In the genomic region with DNA sequence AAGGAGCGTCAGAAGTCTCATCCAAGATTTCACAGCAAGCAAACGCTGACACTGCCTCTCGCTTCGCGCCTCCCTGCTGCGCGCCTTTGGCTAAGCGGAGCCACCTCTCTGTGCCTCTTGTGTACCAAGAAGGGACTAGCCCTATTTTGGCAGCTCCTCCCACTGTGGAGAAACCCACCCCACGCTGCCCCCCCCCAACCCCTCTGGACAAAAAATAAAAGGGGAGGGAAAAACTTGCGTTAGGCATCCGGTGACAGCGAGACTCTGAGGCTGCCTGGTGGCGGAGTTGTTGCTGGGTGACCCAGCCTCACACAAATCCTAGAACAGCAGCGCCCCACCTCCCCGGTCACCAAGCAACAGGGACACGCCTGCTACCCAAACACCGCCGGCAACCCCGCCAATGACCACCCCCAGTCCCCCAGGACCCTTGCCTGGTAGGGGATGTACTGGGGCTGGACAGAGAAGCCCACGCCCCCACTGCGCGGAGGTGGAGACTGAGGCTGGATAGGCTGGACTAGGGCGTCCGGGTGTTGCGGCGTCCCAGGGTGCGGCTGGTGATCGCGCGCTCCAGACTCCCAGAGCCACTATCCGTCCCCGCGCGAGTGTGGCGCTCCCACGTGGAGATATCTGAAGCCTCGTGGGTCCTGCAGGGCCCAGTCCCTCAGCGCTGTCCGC, we compare ENCODE assay signal across 8 mouse cellular contexts. TPM values are rescaled to one million over a fixed set of nuclear protein-coding genes. Genes with fewer than 3 reads are reported as not detected.
DNase-seq lines count a peak whose midpoint lies in the region; ATAC-seq and TF ChIP-seq lines count a peak whose summit lies in the region.

No protein-coding gene starts in this region.

- H3K4me1 ChIP-seq in hindbrain, postnatal 0 days (ENCODE audit: insufficient read depth, low read length): peaks cover 19% of the 10 kb centered on the region
- H3K4me1 ChIP-seq in liver, postnatal 0 days (ENCODE audit: insufficient read depth): peaks cover 23% of the 10 kb centered on the region
- peaks cover 30% of the 10 kb centered on the region for H3K4me1 ChIP-seq in neural tube, embryonic 12.5 days
- H3K4me1 ChIP-seq in thymus, adult 2 months (replicated peaks; ENCODE audit: control insufficient read depth, insufficient read depth, low read length): peaks cover 33% of the 10 kb centered on the region

- TF ChIP-seq CTCF in hindbrain, postnatal 0 days (IDR thresholded peaks at IDR 0.05; ENCODE audit: low read depth): no peak; the same call in 1 of the 2 replicates
- TF ChIP-seq CTCF in liver, postnatal 0 days (IDR thresholded peaks at IDR 0.05; ENCODE audit: low read depth): no peak
- no peak for TF ChIP-seq CTCF in thymus, adult 2 months (IDR thresholded peaks at IDR 0.05; ENCODE audit: borderline replicate concordance, control insufficient read depth, extremely low read depth, insufficient read depth, low read length, poor library complexity)

- no peaks in the 10 kb centered on the region for H3K9me3 ChIP-seq in hindbrain, postnatal 0 days (ENCODE audit: low read length)
- no peaks in the 10 kb centered on the region for H3K9me3 ChIP-seq in liver, postnatal 0 days (ENCODE audit: low read length)
- H3K9me3 ChIP-seq in neural tube, embryonic 12.5 days: no peaks in the 10 kb centered on the region

- ATAC-seq in common myeloid progenitor, adult 5-6 weeks (replicated peaks; ENCODE audit: low read depth, poor library complexity, severe bottlenecking): peak; percentile 57
- peak; percentile 77 for ATAC-seq in hindbrain, postnatal 0 days
- ATAC-seq in liver, postnatal 0 days: peak; percentile 75
- ATAC-seq in neural tube, embryonic 12.5 days (ENCODE audit: low FRiP score, low read depth): peak; percentile 81

- DNase-seq in urinary bladder, postnatal 4 days (ENCODE audit: low spot score in 2 of 2): peak; percentile 62 to 64
- DNase-seq in urinary bladder, postnatal 25 days (ENCODE audit: low spot score): no peak
- peak; percentile 82 for DNase-seq in gastrocnemius, postnatal 14 days
- DNase-seq in hindbrain, postnatal 0 days (ENCODE audit: low spot score): peak; percentile 76
- DNase-seq in liver, postnatal 0 days: no peak
- DNase-seq in thymus, adult 2 months: peak; percentile 78

- no peaks in the 10 kb centered on the region for H3K36me3 ChIP-seq in hindbrain, postnatal 0 days (ENCODE audit: insufficient read depth, low read length)
- no peaks in the 10 kb centered on the region for H3K36me3 ChIP-seq in liver, postnatal 0 days (replicated peaks; ENCODE audit: insufficient read depth, low read length)
- H3K36me3 ChIP-seq in neural tube, embryonic 12.5 days: no peaks in the 10 kb centered on the region
- H3K36me3 ChIP-seq in thymus, adult 2 months (ENCODE audit: control insufficient read depth, insufficient read depth, low read length): no peaks in the 10 kb centered on the region

- intact Hi-C loops in gastrocnemius, postnatal 14 days (cut with DNase I; ENCODE audit: low total_unique reads): loop anchor here (2.0 kb wide), 1 partner anchor 39 kb away; no protein-coding TSS in a partner anchor

- TF ChIP-seq POLR2A in thymus, adult 2 months (IDR thresholded peaks at IDR 0.05; ENCODE audit: control insufficient read depth, extremely low read depth, insufficient read depth, low read length, poor library complexity): no peak

- H3K4me2 ChIP-seq in hindbrain, postnatal 0 days (ENCODE audit: low read depth, low read length): peak overlapping the region; percentile 96
- peak overlapping the region; percentile 95 for H3K4me2 ChIP-seq in liver, postnatal 0 days (ENCODE audit: low read depth, low read length)
- peak overlapping the region; percentile 94 for H3K4me2 ChIP-seq in neural tube, embryonic 12.5 days (replicated peaks)

- no peaks in the 10 kb centered on the region for H3K27me3 ChIP-seq in hindbrain, postnatal 0 days (ENCODE audit: insufficient read depth, low read length)
- peaks cover 6% of the 10 kb centered on the region; the same call in 1 of the 2 replicates for H3K27me3 ChIP-seq in liver, postnatal 0 days (ENCODE audit: insufficient read depth, low read length)
- H3K27me3 ChIP-seq in neural tube, embryonic 12.5 days (replicated peaks): no peaks in the 10 kb centered on the region
- no peaks in the 10 kb centered on the region for H3K27me3 ChIP-seq in thymus, adult 2 months (ENCODE audit: control insufficient read depth, insufficient read depth, low read length)

- H3K4me3 ChIP-seq in hindbrain, postnatal 0 days (ENCODE audit: low read length): peak overlapping the region; percentile 58
- peak overlapping the region; percentile 53 for H3K4me3 ChIP-seq in liver, postnatal 0 days (ENCODE audit: low read depth, low read length)
- H3K4me3 ChIP-seq in neural tube, embryonic 12.5 days: peak overlapping the region; percentile 56
- peak overlapping the region; percentile 66 for H3K4me3 ChIP-seq in thymus, adult 2 months (ENCODE audit: control insufficient read depth, insufficient read depth, low read length)

- WGBS in hindbrain, postnatal 0 days: under 1% methylated on average over 39 of the region's 39 CpGs
- under 1% methylated on average over 32 of the region's 39 CpGs for WGBS in liver, postnatal 0 days (ENCODE audit: insufficient replicate concordance)
- under 1% methylated on average over 39 of the region's 39 CpGs for WGBS in neural tube, embryonic 12.5 days
- WGBS in thymus, adult 2 months: under 1% methylated on average over 39 of the region's 39 CpGs

- peak overlapping the region; percentile 44 for H3K9ac ChIP-seq in hindbrain, postnatal 0 days (replicated peaks; ENCODE audit: low read length)
- peak overlapping the region; percentile 56 for H3K9ac ChIP-seq in liver, postnatal 0 days (replicated peaks)
- H3K9ac ChIP-seq in neural tube, embryonic 12.5 days: peak overlapping the region; percentile 54

- TF ChIP-seq EP300 in liver, postnatal 0 days (IDR thresholded peaks at IDR 0.05; ENCODE audit: low read depth): no peak

- peak overlapping the region; percentile 68 for H3K27ac ChIP-seq in hindbrain, postnatal 0 days
- peak overlapping the region; percentile 18; the same call in 1 of the 2 replicates for H3K27ac ChIP-seq in liver, postnatal 0 days (ENCODE audit: low read depth)
- H3K27ac ChIP-seq in neural tube, embryonic 12.5 days: no peak overlapping the region
- peak overlapping the region; percentile 6 for H3K27ac ChIP-seq in thymus, adult 2 months (ENCODE audit: control insufficient read depth, insufficient read depth, low read length)

RNA-seq across cellular contexts. Expression of gene Akna, which starts 6.9 kb away (rescaled TPM):
- total RNA-seq in common myeloid progenitor, adult 5-6 weeks (2017): 10.0 and 13.8 TPM in 2 replicates
- 1 to 10 TPM; 2.1 to 2.4 TPM for total RNA-seq in gastrocnemius, postnatal 14 days (2021)
- total RNA-seq in hindbrain, postnatal 0 days (2014; rRNA removed): 7.2 and 8.1 TPM in 2 replicates
- polyA plus RNA-seq in hindbrain, postnatal 0 days (2015; fragmentation: Nextera tagmentation; extraction: Ambion mirVana): 2.7 and 3.2 TPM in 2 replicates
- polyA plus RNA-seq in liver, postnatal 0 days (2015; fragmentation: Nextera tagmentation; extraction: Ambion mirVana): 4.6 and 5.2 TPM in 2 replicates
- polyA plus RNA-seq in neural tube, embryonic 12.5 days (2016; fragmentation: Nextera tagmentation; extraction: Ambion mirVana): 7.3 and 7.5 TPM in 2 replicates
- 76.6 and 92.4 TPM in 2 replicates for polyA plus RNA-seq in thymus, adult 2 months (2012; rRNA removed)

RNA-seq across cellular contexts. Expression of gene Orm2, which starts 47.8 kb away (rescaled TPM):
- not detected in 2 replicates for total RNA-seq in common myeloid progenitor, adult 5-6 weeks (2017)
- total RNA-seq in gastrocnemius, postnatal 14 days (2021): not detected
- total RNA-seq in hindbrain, postnatal 0 days (2014; rRNA removed): not detected in 2 replicates
- polyA plus RNA-seq in hindbrain, postnatal 0 days (2015; fragmentation: Nextera tagmentation; extraction: Ambion mirVana): not detected in 2 replicates
- not detected in 2 replicates for polyA plus RNA-seq in liver, postnatal 0 days (2015; fragmentation: Nextera tagmentation; extraction: Ambion mirVana)
- polyA plus RNA-seq in neural tube, embryonic 12.5 days (2016; fragmentation: Nextera tagmentation; extraction: Ambion mirVana): not detected in 2 replicates
- polyA plus RNA-seq in thymus, adult 2 months (2012; rRNA removed): 0.31 and 0.38 TPM in 2 replicates

RNA-seq across cellular contexts. Expression of gene Orm3, which starts 54.1 kb away (rescaled TPM):
- total RNA-seq in common myeloid progenitor, adult 5-6 weeks (2017): not detected in 2 replicates
- not detected for total RNA-seq in gastrocnemius, postnatal 14 days (2021)
- not detected in 2 replicates for total RNA-seq in hindbrain, postnatal 0 days (2014; rRNA removed)
- polyA plus RNA-seq in hindbrain, postnatal 0 days (2015; fragmentation: Nextera tagmentation; extraction: Ambion mirVana): not detected in 2 replicates
- polyA plus RNA-seq in liver, postnatal 0 days (2015; fragmentation: Nextera tagmentation; extraction: Ambion mirVana): not detected in 2 replicates
- not detected in 2 replicates for polyA plus RNA-seq in neural tube, embryonic 12.5 days (2016; fragmentation: Nextera tagmentation; extraction: Ambion mirVana)
- polyA plus RNA-seq in thymus, adult 2 months (2012; rRNA removed): 0.18 and 0.28 TPM in 2 replicates

Comparison
In these comparisons a context has a peak if more than half of its experiments do, and no peak if none do; other contexts are left out.
1. DNase-seq: peak in urinary bladder, postnatal 4 days (2 of 2), gastrocnemius, postnatal 14 days (single experiment), hindbrain, postnatal 0 days (single experiment) and thymus, adult 2 months (single experiment); none in urinary bladder, postnatal 25 days (single experiment) and liver, postnatal 0 days (single experiment).
2. Peak in every context shown above with its lines, with median percentiles within 50 percentile points of each other: ATAC-seq, H3K4me2 ChIP-seq, H3K4me3 ChIP-seq and H3K9ac ChIP-seq.